Mouse (Mus musculus) adrenal gland, adult 18-20 months (tissue): Measurements from ENCODE around the gene Slc38a4. TPM values are rescaled to one million over a fixed set of nuclear protein-coding genes. Genes with fewer than 3 reads are reported as not detected.
A peak's percentile ranks its signal among the peaks of the same experiment; 100 is the strongest.

ENCODE experiments used
- DNase-seq, 2 experiments: peaks; one replicate each; pipeline ENCODE4 v3.0.0; 2021 to 2022; ENCODE audit warnings: low spot score in 2 of 2
- long read RNA-seq, 2 experiments: library from polyadenylated mRNA; stranded (forward); transcript quantifications; one replicate each; pipeline ENCODE4 v2.0.0; 2021
- total RNA-seq, 2 experiments: library from RNA; stranded (reverse); gene quantifications; 1 replicate in 1 of 2; 2 replicates in 1 of 2; pipeline ENCODE4 v1.2.3; 2021

The Slc38a4 gene
- 1 to 10 TPM; 2.5 to 3.9 TPM for total RNA-seq
- long read RNA-seq, experiment 1, partial matches to known transcripts = 0 of 1 reads
- long read RNA-seq, experiment 1, other reads (novel, unspliced or antisense) = 0 of 1 reads
- long read RNA-seq, experiment 2, partial matches to known transcripts = 2 of 5 reads
- long read RNA-seq, experiment 2, other reads (novel, unspliced or antisense) = 1 of 5 reads

DNA sequence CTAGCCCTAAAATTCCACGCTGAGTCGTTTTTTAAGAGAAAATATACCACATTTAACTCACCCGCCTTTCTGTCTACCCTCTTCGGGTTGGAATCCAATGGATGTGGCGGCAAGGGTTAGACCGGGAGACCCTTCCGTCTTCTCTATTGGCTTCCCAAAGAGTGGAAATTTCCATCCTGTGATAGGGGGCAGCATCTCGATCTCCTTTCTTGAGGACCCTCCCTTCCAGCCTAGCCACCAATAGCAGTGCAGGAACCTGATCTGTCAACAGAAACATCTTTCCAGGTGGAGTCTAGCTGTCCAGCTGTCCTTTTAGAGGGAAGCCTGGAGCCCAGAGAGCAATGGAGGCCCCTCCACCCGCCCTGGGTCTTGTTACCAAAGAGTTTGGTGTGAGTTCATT is at the start of gene Slc38a4:
Gene Slc38a4 (minus strand): TSS at position 163 of the 400 bp plus-strand sequence.
- DNase-seq = no peak

DNA sequence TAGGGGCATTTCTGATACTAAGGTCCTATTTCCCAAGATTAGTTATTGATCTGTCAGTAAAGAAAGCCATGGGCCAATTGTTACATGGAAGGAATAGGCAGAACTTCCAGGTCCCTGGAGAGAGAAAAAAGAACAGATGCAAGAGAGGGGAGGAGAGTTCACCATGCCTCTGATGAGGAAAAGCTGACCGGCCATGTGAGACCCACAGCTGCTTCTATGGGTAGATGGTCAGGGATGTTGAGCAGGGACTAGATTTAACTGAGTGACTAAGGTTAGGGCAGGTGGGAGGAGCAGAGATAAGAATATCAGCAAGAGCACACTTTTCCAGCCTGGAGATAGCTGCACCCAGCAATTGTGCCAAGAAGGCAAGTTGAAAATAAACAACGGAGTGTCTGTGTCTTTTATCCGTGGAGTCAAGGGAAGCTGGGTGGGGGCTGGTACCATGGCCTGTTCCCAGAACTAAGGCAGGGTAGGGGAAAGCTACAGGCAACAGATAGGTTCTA is 49.2 kb upstream of the Slc38a4 start:
- DNase-seq = no peak

DNA sequence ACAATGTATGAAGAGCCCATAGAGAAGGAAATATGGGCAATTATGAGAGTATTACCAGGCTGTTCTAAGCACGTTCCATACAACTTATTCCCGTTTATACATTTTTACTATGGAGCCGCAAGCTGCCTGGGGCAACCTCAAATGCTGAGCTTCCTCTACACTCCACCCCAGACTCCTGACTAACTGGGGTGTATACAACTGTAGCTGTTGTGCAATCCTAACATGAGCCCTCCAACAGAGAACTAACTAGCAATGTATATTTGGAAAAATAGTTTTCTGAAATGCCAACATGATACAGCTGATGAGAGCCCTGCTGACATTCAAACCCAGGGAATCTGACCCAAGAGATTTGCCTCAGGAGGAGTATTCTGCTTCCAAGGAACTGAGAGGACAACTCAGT is 48.3 kb upstream of the Slc38a4 start:
- no peak for DNase-seq

DNA sequence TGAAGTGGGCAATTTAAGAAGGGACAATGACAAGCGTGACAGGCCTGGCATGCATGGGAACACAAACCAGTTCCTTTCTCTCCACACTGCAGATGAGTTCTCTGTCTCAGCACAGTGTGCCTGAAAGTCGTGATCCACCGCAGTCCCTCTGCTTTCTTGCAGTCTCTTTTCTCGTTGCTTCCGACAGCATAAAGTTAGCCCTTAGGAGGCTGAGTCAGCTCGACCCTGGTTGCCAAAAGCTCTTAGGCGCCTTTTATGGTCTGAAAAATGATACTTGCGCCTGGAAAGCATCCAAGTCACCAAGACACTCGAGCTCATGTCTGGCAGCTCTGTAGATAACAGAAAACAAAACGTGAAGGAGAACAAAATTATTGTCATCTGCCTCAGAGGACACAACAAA is 47.1 kb upstream of the Slc38a4 start:
- DNase-seq = peak in 1 of 2 experiments; percentile 11

DNA sequence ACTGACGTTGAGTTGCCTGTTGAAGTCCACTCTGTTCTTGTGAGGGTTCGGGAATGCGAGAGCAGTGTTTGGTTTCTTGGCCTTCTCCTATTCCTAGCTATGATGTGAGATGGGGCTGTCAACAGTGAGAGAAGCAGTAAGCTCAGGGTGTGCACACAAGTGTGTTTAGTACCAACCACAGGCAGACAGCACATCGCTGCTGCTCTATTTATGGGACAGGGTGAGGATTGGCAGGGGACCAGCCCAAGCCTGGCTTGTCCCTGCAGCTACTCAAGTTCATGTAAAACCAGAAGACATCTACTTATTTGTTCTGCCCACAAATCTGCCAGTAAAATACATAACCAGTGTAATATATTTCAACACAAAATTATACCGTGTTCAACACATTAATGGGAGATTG is 46.4 kb upstream of the Slc38a4 start:
- DNase-seq = no peak

DNA sequence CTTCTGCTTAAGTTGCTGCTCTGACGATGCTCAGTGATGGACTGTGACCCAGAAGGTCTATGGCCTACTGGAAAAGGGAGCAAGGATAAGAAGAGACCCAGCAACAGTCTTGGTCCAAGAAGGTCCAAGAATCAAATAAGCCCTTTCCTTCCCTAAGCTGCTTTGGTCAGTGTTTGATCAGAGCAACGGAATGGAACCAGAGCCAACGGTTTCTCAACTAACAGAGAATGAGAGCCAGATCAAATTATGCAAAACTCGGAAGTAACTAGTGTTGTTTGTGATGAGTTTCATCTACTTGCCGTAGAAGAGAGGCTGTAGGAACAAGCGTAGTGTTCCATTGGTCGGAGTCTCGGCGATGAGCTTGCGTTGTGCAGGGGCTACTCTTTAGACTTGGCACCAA is 43.3 kb upstream of the Slc38a4 start:
- no peak for DNase-seq

DNA sequence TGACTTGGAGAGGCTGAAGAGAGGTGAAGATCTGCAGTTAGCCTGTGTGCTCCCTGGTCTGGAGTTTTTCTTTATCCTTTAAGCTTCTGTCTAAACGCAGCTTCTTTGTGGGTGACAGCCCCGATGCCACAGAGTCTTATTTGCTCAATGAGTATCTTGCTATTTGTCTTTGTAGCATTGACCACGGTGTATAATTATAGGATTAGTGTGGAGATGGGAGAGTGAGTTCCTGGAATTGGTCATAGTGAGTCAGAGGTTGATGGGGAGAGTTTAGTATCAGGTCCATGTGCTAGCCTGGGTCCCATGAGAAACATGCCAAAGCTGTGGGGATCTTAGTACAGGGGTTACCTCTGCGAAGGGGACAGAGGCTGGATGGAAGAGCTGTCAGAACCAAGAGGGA is 41.8 kb upstream of the Slc38a4 start:
- DNase-seq = no peak

DNA sequence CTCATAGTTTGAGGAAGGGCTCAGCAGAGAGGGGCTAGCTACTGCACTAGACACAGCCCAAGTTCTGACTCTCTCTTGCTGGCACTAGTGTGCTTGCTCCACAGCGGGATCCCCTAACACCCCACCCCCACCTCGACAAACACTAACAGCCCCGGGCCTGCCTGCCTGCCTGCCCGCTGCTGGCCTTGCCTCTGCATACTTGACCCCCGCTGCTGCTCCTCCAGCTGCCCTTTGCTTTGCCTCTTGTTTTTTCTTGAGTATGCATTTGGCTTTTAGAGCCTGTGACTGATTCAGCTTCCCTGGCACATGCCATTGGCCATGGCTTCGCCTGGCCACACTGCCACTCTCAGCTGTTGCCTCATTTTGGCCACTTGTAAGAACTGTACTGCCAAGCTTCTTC is 33.8 kb upstream of the Slc38a4 start:
- no peak for DNase-seq

DNA sequence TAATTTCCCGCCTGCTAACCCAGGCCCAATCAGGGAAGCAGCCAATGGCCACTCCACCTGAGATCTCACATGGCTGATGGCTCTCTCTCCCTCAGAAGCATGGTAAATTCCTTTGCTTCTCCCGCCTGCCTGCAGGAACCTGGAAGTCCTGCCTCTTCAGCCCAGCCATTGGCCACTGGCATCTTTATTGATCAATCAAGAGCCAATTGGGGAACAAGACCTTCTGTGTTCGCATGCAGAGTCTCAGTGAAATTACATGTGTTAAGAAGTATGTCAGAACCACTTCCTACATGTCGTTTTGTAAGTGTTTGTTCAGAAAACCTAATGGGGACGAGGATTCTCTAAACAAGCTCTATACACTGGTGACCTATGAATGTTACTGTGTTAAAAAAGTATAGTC is 30.1 kb upstream of the Slc38a4 start:
- DNase-seq = no peak

DNA sequence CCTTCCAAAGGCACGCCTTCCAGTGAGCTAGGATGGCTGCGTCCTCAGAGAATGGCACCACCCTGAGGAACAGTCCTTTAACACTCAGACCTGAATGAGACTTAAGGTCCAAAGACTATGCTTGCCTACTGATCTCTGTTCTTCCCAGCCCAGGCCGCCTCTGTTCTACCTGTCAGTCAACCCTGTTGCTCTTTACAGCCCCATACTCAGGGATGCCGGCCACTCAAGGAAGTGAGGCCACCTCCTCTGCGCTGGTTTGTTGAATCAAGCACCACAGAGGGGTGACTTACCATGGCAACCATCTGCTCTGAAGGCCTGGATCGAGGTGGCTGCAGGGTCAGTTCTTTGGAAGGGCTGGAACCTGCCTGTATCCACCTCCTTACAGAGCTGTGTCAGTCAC is 21.9 kb upstream of the Slc38a4 start:
- no peak for DNase-seq

DNA sequence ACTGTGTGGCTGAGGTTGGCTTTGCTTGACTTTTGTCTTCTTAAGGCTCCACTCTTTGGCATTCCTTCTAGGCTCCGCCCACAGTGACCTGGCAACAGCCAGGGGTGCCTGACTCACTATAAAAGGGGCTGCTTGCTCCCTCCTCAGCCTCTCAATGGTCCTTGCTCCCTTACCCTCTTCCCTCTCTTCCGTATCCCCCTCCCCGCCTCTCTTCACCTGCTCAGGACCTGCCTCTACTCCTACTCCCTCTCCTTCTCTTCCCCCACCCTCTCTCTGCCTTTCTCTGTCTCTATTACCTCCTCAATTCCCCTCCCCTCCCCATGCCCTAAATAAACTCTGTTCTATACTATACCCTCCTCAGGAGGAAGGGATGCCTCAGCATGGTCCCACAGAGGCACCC is 20.3 kb upstream of the Slc38a4 start:
- no peak for DNase-seq

DNA sequence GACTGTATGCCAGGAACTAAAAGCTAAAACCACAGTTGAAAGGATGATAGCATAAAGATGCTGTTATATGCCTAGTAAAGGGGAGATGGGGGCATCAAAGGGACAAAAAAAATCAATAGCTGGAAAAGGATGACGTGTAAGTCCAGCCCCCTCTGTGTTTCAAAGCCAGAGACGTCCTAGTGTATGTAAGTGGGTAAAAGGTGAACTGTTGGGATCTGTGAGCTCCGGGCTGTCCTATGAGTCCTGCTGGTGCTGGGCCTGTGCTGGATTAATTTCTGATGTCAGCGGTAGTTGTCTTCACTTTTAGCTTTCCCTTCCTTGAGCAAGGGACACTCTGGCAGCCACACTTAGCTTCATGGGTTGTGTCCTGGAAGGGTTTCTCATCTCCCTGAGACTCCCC is 19.5 kb upstream of the Slc38a4 start:
- no peak for DNase-seq

DNA sequence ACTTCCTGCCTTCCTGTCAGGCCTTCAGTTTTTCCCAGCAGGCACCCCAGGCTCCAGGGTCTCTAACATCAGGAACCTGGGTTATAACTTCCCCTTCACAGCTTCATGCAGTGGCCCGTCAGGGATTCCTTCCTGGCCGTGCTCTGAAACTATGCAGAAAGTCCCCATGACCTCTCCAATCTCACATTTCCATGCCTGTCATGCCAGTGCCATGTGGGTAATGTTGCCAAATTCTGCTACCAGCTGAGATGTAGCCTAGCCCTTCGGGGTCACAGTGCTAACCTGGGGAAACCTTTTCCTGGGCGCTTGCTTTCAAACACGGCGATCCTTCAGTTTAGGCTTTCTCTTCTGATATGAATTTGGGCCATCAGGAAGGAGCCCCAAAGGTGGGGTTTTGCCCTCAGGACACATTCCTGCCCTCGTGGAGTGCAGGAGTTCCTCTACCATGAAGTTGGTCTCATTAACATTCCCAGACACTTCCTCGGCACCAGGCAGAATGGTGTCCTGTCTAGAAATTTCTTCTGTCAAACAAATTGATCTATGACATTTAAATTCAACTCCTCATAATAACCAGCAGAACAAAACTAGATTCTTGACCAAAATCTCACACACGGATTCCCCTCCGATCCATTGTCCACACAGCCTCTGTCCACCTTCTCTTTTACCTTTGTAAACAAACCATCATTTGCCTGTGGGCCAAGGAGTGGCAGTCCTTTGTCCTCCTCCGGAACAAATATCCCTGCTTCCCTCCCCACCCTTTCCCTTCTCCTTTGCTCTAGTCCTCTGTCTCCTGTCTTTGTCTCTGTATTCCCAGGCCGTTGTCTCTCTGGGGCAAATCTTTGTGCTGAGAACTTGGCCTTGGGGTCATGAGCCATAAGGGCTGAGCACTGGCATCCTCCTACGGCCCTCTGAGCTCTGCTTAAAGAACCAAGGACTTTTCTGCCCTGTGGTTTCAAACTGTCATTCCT is 17.4 kb upstream of the Slc38a4 start:
- DNase-seq = no peak

DNA sequence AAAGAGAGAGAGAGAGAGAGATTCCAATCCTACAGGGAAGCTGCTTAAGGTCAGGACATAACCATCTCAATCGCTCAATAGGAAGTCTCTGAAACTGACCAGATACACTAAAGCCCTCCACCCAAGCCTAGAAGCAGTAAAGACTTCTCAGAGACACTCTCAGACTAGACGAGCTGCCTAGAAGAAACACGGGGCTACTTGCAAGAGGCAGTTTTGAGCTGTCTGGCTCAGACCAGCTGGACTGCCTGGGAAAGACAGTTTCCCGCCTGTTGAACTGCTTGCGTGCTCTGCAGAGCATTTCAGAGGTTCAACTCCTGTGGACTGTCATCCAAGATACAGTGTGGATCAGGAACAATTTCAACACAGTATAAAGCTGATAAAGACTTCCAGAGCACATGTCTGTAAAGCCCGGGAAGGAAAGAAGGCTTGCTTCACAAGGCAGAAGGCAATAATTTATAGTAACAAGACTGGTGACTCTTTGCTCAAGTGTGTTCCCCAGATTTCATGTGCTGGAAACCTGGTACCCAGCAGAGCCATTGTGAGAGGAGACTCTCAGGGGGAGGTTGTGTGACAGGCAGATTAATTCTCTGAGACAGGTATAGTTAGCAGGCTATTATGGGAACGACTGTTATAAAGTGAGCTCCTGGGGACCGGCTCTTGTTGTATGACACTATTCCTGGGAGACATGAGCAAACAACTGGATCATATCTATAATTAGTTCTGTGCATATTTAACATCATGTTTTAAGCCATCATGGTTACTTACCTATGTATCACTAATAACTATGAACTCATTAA is 11.8 kb upstream of the Slc38a4 start:
- DNase-seq = no peak

DNA sequence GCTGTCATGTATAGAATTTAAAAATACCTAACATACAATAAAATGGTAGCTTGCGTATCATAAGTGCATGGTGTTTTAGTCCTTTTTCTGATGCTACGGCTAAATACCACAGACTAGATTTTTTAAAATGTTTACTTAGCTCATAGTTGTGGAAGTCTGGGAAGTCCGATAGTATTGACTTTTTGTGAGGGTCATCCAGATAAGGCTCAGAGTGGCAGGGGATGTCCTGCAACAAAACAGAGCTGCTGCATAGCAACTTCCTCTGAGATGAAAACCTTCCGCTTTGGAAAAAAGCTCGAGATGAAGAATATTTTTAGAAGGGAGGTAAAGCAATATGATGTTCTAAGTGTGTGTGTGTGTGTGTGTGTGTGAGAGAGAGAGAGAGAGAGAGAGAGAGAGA is 11.2 kb upstream of the Slc38a4 start:
- DNase-seq = no peak

DNA sequence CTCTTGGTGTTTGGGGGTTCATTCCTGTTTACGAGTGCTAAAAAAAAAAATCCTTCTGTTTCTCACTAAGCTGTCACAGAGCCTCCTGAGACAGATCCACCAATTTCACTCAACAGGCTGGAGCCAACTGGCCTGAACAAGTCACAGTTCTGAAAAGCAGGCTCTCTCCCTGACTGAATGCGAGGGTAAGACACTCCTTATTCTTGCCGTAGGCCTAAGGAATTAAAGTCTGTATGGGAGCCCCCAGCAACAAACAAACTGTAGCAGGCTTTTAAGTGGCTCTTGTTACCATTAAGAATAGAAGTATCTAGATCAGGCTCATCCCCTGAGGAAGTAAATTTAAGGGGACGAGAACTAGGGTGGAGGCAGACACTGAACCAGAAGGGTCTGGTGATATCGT is 7.5 kb upstream of the Slc38a4 start:
- DNase-seq = no peak

DNA sequence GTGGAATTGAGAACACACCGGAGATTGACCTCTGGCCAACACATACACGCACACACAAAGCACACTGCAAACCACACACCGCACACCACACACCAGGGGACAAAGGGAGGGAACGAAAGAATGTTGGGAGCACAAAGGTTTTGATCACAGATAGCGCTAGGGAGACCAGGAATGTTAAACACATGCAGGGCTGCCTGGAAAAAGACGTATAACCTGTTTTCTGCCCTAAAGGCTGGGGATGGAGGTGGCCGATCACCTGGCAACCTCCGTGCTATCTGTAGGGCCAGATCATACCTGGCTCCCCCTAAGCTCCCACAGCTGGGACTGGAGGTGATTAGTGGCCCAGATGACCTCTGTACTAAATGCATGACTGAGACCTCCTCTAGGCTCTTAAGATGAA is 5.2 kb upstream of the Slc38a4 start:
- no peak for DNase-seq

DNA sequence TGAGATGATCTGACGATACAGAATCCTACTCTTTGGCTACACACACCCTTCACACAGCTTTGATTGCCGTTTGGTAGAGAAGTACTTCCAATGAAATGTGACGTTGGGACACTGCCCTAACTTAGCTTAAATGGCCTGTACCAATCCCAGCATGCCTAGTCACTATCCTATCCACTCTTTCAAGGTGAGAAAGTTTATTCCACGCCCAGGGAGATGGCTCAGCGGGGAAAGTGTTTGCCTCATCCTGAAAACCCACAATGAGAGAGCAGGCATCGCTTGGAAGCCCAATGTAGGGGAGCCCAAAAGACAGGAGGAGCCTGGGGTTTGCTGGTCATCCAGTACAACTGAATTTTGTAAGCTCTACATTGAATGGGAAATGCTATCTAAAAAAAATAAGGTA is 4.8 kb upstream of the Slc38a4 start:
- DNase-seq = no peak

DNA sequence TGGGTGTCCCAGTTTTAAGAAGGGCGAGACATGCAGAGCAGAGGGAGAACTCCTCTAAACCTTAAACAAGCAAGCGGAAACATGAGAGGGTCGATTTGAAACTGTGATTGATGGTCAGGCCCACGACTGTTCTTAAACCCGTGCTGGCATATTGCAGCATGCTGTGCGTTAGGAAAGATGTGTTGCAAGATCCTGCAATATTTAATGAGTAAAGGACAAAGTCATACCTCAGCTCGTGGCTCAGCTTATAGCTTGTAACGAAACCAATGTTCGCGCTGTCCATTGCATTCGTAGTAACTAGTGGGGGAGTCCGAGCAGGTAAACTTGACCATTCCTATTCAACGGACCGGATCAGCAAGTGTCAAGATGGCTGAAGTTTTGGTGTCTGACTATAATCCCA is 4.3 kb upstream of the Slc38a4 start:
- DNase-seq = no peak

DNA sequence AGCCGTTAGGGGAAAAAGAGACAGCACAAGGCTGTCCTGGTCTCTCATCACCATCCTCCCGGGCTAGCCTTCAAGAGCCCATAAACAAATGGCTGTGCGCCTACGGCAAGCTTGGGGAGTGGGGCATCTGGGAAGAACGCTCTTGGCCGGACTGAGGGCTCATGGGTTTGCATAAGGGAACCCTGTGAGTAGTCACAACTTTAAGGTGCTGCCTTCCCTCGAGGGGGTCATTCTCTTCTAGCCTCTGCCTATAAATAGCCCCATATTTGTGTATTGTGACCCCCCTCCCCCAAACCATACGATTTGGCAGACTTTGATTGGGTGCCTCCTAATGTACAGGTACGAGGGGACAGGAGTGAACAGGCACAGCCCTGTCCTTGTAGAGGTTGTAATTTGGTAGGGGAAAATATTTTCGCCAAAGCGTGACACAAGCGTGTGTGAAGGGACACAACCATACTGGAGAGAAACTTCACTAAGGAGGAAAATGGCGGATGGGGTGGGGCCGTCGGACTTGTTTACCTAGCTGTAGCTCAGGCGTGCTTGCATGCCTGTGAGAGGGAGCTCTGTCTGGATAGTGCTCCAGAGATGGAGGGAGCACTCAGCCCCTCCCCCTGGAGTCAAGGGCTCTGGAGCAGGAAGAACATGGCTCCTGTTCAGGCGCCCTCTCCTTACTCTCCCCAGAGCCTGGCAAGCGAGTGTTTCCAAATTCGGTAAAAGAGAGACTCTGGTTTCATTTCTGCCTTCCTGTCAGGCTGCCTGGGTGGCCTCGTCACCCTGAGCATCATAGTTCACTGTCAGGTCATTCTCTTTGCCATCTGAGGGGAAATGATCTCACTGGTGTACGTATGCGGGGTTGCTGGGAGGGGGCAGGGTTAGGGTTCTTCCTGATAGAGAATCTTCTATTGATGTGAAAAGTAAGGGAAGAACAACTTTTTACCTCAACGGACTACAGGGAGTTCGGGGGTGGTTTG is 3.6 kb upstream of the Slc38a4 start:
- no peak for DNase-seq
